26 mouse cellular contexts compared by ENCODE assay signal in the genomic region with DNA sequence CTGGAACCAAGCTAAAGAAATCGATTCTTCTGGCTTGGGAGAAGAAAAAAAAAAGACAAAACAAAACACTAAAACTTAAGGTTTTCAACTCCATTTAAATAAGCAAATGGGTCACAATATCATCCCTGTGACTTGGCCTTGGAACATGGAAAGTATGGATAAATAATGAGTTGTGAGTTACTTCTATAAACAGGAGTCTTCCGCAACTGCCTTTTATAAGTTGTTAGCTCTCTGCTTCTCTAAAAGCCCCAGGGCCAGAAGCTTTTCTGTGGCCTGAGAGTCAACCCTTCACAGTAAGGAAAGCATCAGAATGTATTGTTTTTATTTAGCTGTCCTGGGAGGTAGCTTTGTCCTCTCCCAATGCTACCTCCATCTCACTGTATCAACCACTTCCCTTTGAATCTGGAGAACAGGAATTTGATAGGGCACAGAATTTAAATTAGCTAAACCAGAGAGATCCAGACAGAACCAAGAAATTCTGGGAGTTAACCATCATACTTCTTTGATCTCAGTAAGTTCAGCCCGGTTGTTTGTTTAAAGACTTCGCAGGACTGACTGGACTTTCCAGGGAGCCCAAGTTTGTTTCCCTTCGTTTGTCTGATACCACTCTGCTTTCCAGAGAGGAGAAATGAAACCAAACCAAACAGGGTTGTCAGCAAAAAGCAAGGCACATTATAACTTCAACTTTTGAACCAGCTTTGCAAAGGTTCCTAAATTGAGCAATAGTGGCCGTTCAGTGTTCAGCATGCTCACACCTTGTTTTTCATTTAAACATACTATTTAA.
A peak's percentile ranks its signal among the peaks of the same experiment; 100 is the strongest.
DNase-seq lines count a peak whose midpoint lies in the region; ATAC-seq and TF ChIP-seq lines count a peak whose summit lies in the region.
"Had no signal": no experiment of that assay in that cellular context is flagged by ENCODE, and none has a peak within 500 bp of the region (broad histone marks: within the 10 kb centered on the region; RNA-seq: fewer than 3 reads in every experiment).

No protein-coding gene starts in this region.

- no peaks in the 10 kb centered on the region for H3K36me3 ChIP-seq in lung, embryonic 14.5 days (ENCODE audit: insufficient read depth)
- no peaks in the 10 kb centered on the region for H3K36me3 ChIP-seq in stomach, embryonic 16.5 days (ENCODE audit: control insufficient read depth, insufficient read depth, low read length)
- H3K36me3 ChIP-seq: hindbrain, embryonic 10.5 days; limb, embryonic 15.5 days; midbrain, embryonic 10.5 days; neural tube, embryonic 13.5 days had no signal

- 0 out of 2 replicates have a peak, but pooled peaks have one; percentile 39 for ATAC-seq in lung, embryonic 14.5 days (ENCODE audit: insufficient read depth)
- no peak for ATAC-seq in stomach, embryonic 16.5 days (ENCODE audit: insufficient read depth, low FRiP score)
- ATAC-seq: forebrain, postnatal 0 days; hindbrain, embryonic 16.5 days; intestine, postnatal 0 days; midbrain, embryonic 16.5 days; Patski had no signal

- peak overlapping the region; percentile 25; the same call in 1 of the 2 replicates for H3K4me2 ChIP-seq in lung, embryonic 14.5 days
- H3K4me2 ChIP-seq in stomach, embryonic 16.5 days (ENCODE audit: low read depth, low read length) = no peak overlapping the region
- H3K4me2 ChIP-seq: heart, embryonic 11.5 days; limb, embryonic 15.5 days; neural tube, embryonic 13.5 days had no signal

- H3K9me3 ChIP-seq in lung, embryonic 14.5 days (ENCODE audit: low read depth, low read length) = no peaks in the 10 kb centered on the region
- no peaks in the 10 kb centered on the region for H3K9me3 ChIP-seq in stomach, embryonic 16.5 days (replicated peaks; ENCODE audit: control insufficient read depth, low read length)
- H3K9me3 ChIP-seq: hindbrain, embryonic 10.5 days; limb, embryonic 15.5 days; midbrain, embryonic 10.5 days; neural tube, embryonic 13.5 days had no signal

- intact Hi-C loops in gastrocnemius, adult 2 months (cut with DNase I) = no loop called here
- intact Hi-C loops in left cerebral cortex, postnatal 25 days (cut with DNase I) = no loop called here

- H3K27me3 ChIP-seq in lung, embryonic 14.5 days (ENCODE audit: insufficient read depth, low read length) = no peaks in the 10 kb centered on the region
- no peaks in the 10 kb centered on the region for H3K27me3 ChIP-seq in stomach, embryonic 16.5 days (ENCODE audit: control insufficient read depth, insufficient read depth, low read length)
- H3K27me3 ChIP-seq: limb, embryonic 15.5 days; neural tube, embryonic 13.5 days; Patski had no signal

- H3K4me3 ChIP-seq in gastrocnemius, adult 2 months = no peak overlapping the region
- no peak overlapping the region for H3K4me3 ChIP-seq in lung, embryonic 14.5 days (ENCODE audit: low read depth, low read length)
- H3K4me3 ChIP-seq in stomach, embryonic 16.5 days (replicated peaks; ENCODE audit: low read length) = no peak overlapping the region
- H3K4me3 ChIP-seq: hindbrain, embryonic 10.5 days; left cerebral cortex, adult 2 months; limb, embryonic 15.5 days; midbrain, embryonic 10.5 days; myocyte; neural tube, embryonic 13.5 days had no signal

- 23% methylated on average over 6 of the region's 6 CpGs for WGBS in lung, embryonic 14.5 days
- 42% methylated on average over 6 of the region's 6 CpGs for WGBS in stomach, embryonic 16.5 days

- DNase-seq in gastrocnemius, adult 2 months = no peak
- no peak for DNase-seq in gastrocnemius, postnatal 10 days
- DNase-seq in lung, embryonic 14.5 days = peak; percentile 76
- DNase-seq in lung, postnatal 25 days (ENCODE audit: low spot score) = no peak
- DNase-seq in ZHBTc4 (ENCODE audit: low read depth, low spot score) = peak; percentile 45
- DNase-seq in left cerebral cortex, postnatal 25 days (ENCODE audit: low spot score in 2 of 2) = no peak
- DNase-seq in kidney, adult 8-10 months = no peak
- DNase-seq: adrenal gland, adult 2 months; cerebellum, adult 2 months; cerebellum, postnatal 25 days; embryo, embryonic 11 days; forebrain, postnatal 0 days; layer of hippocampus, adult 9-11 months; left cerebral cortex, postnatal 4 days had no signal

- H3K27ac ChIP-seq in gastrocnemius, adult 2 months = peak overlapping the region; percentile 63
- peak overlapping the region; percentile 71 for H3K27ac ChIP-seq in lung, embryonic 14.5 days (ENCODE audit: low read depth)
- H3K27ac ChIP-seq in stomach, embryonic 16.5 days (ENCODE audit: low read length) = peak overlapping the region; percentile 4; the same call in 1 of the 2 replicates
- H3K27ac ChIP-seq: hindbrain, embryonic 10.5 days; left cerebral cortex, adult 2 months; limb, embryonic 15.5 days; midbrain, embryonic 10.5 days; neural tube, embryonic 13.5 days had no signal

- H3K9ac ChIP-seq in lung, embryonic 14.5 days = no peak overlapping the region
- H3K9ac ChIP-seq in stomach, embryonic 16.5 days (ENCODE audit: low read length) = no peak overlapping the region
- H3K9ac ChIP-seq: forebrain, postnatal 0 days; limb, embryonic 15.5 days; neural tube, embryonic 13.5 days had no signal

- no peak for TF ChIP-seq CTCF in gastrocnemius, adult 2 months (IDR thresholded peaks at IDR 0.05)
- no peak for TF ChIP-seq CTCF in lung, embryonic 14.5 days (IDR thresholded peaks at IDR 0.05; ENCODE audit: low read depth)

- peaks cover 20% of the 10 kb centered on the region for H3K4me1 ChIP-seq in lung, embryonic 14.5 days (ENCODE audit: insufficient read depth)
- H3K4me1 ChIP-seq in stomach, embryonic 16.5 days (ENCODE audit: control insufficient read depth, insufficient read depth, low read length) = peaks cover 9% of the 10 kb centered on the region

Comparison
In these comparisons a context has a peak if more than half of its experiments do, and no peak if none do; other contexts are left out.
1. DNase-seq: peak in lung, embryonic 14.5 days (single experiment) and ZHBTc4 (single experiment); none in gastrocnemius, adult 2 months (single experiment), gastrocnemius, postnatal 10 days (single experiment), lung, postnatal 25 days (single experiment), left cerebral cortex, postnatal 25 days (0 of 2) and kidney, adult 8-10 months (0 of 2).
2. H3K27ac ChIP-seq: peak in every context shown above with its lines; median percentile 71 in lung, embryonic 14.5 days; 63 in gastrocnemius, adult 2 months; 4 in stomach, embryonic 16.5 days.